Mouse (Mus musculus): ENCODE results near the gene Tsku. TPM values are rescaled to one million over a fixed set of nuclear protein-coding genes. Genes with fewer than 3 reads are reported as not detected.

Tsku gene
- total RNA-seq (2023; ENCODE audit: inconsistent age): 0.22 TPM in 2 of 4 replicates, not detected in the others

DNA sequence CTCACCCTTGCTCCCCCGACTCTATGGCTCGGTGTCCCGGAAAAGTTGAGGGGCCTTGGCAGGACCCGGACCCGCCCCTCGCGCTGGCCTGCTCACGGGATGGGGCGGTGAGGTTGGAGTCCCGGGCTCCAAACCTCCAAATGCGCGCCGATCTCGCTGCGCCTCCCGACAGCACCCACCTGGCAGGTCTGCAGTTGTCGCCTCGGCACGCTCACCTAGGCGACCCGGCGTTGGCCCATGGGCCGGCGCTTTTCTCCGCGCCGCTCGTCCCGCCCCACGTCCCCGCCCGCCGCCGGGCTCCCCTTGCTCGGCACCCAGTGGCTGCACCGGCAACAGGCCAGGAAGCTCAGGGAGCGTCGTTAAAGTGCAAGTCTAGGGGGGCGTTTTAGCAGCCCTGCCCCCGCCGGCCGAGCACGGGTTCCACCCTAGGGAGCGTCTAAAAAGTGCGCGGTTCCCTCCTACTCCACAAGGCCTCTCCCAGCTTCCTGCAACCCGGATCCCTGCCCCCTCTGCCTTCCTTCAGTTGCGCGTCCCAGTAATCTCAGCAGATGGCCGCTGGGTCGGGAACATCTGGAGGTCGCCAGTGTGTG is at the start of gene Tsku:
TSS of gene Tsku (minus strand) at position 266 of the 590 bp plus-strand sequence.

DNA sequence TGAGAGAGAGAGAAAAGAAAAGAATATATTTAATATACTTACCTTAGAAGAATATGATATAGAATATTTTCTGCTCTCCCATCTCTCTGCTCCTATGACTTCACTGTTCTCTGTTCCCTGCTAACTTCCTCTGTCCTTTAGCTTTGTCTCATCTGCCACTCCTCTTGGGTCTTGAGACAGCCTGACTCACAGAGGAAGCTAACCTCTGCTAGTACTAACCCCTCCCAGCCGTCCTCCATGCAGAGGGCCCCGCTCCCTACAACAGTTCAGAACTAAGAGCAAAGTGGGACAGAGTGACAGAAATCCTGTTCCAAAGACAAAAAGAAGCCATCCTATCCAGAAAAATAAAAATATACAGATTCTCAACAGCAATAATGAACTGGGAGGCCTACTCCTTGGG is 40.0 kb downstream of the Tsku start, which contains the start of gene Acer3:
TSS of gene Acer3 (minus strand) at position 126 of the 400 bp plus-strand sequence.

Other genes with a start within 250 kb of the Tsku start
- 17.8 to 26.0 TPM (median 22.5 TPM) in 4 replicates for gene Myo7a, start 241.8 kb downstream of the Tsku start, total RNA-seq (2023; ENCODE audit: inconsistent age)
- gene Omp, start 215.8 kb downstream of the Tsku start, total RNA-seq (2023; ENCODE audit: inconsistent age): 0.39 to 0.87 TPM (median 0.53 TPM) in 4 replicates
- gene Capn5, start 183.1 kb downstream of the Tsku start, total RNA-seq (2023; ENCODE audit: inconsistent age): 7.4 to 10.0 TPM (median 8.5 TPM) in 4 replicates
- gene B3gnt6, start 161.8 kb downstream of the Tsku start, total RNA-seq (2023; ENCODE audit: inconsistent age): 0.21 TPM in 1 of 4 replicates, not detected in the others
- gene Acer3, start 40.1 kb downstream of the Tsku start, total RNA-seq (2023; ENCODE audit: inconsistent age): 4.9 to 7.8 TPM (median 5.7 TPM) in 4 replicates
- gene Gucy2d, start 79.1 kb upstream of the Tsku start, total RNA-seq (2023; ENCODE audit: inconsistent age): not detected in 4 replicates
- gene Lrrc32, start 128.0 kb upstream of the Tsku start, total RNA-seq (2023; ENCODE audit: inconsistent age): 1.7 to 2.6 TPM (median 2.1 TPM) in 4 replicates